ENCODE assay signal across 15 mouse cellular contexts in genomic region chr2:170597586-170597985, GRCm38 (mm10). TPM values are rescaled to one million over a fixed set of nuclear protein-coding genes. Genes with fewer than 3 reads are reported as not detected.
DNase-seq lines count a peak whose midpoint lies in the region; ATAC-seq and TF ChIP-seq lines count a peak whose summit lies in the region.
"Had no signal": no experiment of that assay in that cellular context is flagged by ENCODE, and none has a peak within 500 bp of the region (broad histone marks: within the 10 kb centered on the region; RNA-seq: fewer than 3 reads in every experiment).

No protein-coding gene starts in this region.

- H3K4me1 ChIP-seq in kidney, embryonic 16.5 days (ENCODE audit: insufficient read depth, low read length): no peaks in the 10 kb centered on the region
- H3K4me1 ChIP-seq in E14TG2a.4 (replicated peaks; ENCODE audit: low read depth, low read length): peaks cover 22% of the 10 kb centered on the region
- H3K4me1 ChIP-seq in embryonic facial prominence, embryonic 10.5 days: peaks cover 25% of the 10 kb centered on the region
- H3K4me1 ChIP-seq: forebrain, embryonic 12.5 days; kidney, embryonic 15.5 days; midbrain, embryonic 12.5 days; stomach, embryonic 15.5 days had no signal

- peak; percentile 92 for TF ChIP-seq CTCF in E14TG2a.4 (conservative IDR thresholded peaks at IDR 0.05; ENCODE audit: low read length)

- peaks cover 6% of the 10 kb centered on the region for H3K9me3 ChIP-seq in kidney, embryonic 16.5 days (ENCODE audit: low read length)
- peaks cover 9% of the 10 kb centered on the region for H3K9me3 ChIP-seq in E14TG2a.4 (ENCODE audit: low read length)
- H3K9me3 ChIP-seq in embryonic facial prominence, embryonic 10.5 days: peaks cover 7% of the 10 kb centered on the region; the same call in 1 of the 2 replicates
- H3K9me3 ChIP-seq: forebrain, embryonic 12.5 days; kidney, embryonic 15.5 days; midbrain, embryonic 12.5 days; stomach, embryonic 15.5 days had no signal

- DNase-seq in kidney, adult 18-20 months: peak; percentile 7
- peak; percentile 19 for DNase-seq in 416B (ENCODE audit: low read depth)
- peak; percentile 41 for DNase-seq in embryonic facial prominence, embryonic 10.5 days (ENCODE audit: low spot score)
- DNase-seq in right cerebral cortex, postnatal 36 days (ENCODE audit: low spot score in 2 of 2): no peak
- no peak for DNase-seq in ovary, postnatal 10 days (ENCODE audit: low spot score)
- DNase-seq in left cerebral cortex, postnatal 14 days (ENCODE audit: low spot score in 2 of 2): no peak
- DNase-seq: cerebellum, adult 11-12 months; left cerebral cortex, postnatal 4 days had no signal

- no peak for ATAC-seq in kidney, embryonic 16.5 days (ENCODE audit: low FRiP score, low TSS enrichment)

- no peaks in the 10 kb centered on the region for H3K36me3 ChIP-seq in kidney, embryonic 16.5 days (ENCODE audit: insufficient read depth, low read length)
- no peaks in the 10 kb centered on the region for H3K36me3 ChIP-seq in E14TG2a.4 (ENCODE audit: insufficient read depth, low read length)
- H3K36me3 ChIP-seq in embryonic facial prominence, embryonic 10.5 days (replicated peaks): no peaks in the 10 kb centered on the region
- H3K36me3 ChIP-seq: forebrain, embryonic 12.5 days; kidney, embryonic 15.5 days; midbrain, embryonic 12.5 days; stomach, embryonic 15.5 days had no signal

- H3K27me3 ChIP-seq in kidney, embryonic 16.5 days (ENCODE audit: insufficient read depth, low read length): no peaks in the 10 kb centered on the region
- H3K27me3 ChIP-seq in E14TG2a.4 (ENCODE audit: insufficient read depth, low read length): no peaks in the 10 kb centered on the region
- no peaks in the 10 kb centered on the region for H3K27me3 ChIP-seq in embryonic facial prominence, embryonic 10.5 days (replicated peaks; ENCODE audit: low read depth, poor library complexity, severe bottlenecking)
- H3K27me3 ChIP-seq: forebrain, embryonic 12.5 days; kidney, embryonic 15.5 days; midbrain, embryonic 12.5 days; stomach, embryonic 15.5 days had no signal

- 16% methylated on average over 2 of the region's 2 CpGs for WGBS in kidney, embryonic 16.5 days
- 12% methylated on average over 2 of the region's 2 CpGs for WGBS in embryonic facial prominence, embryonic 10.5 days

- H3K27ac ChIP-seq in kidney, embryonic 16.5 days (ENCODE audit: low read length): no peak overlapping the region
- no peak overlapping the region for H3K27ac ChIP-seq in embryonic facial prominence, embryonic 10.5 days (replicated peaks)
- H3K27ac ChIP-seq: forebrain, embryonic 12.5 days; kidney, embryonic 15.5 days; midbrain, embryonic 12.5 days; stomach, embryonic 15.5 days had no signal

- H3K4me3 ChIP-seq in kidney, embryonic 16.5 days (ENCODE audit: low read length): no peak overlapping the region
- no peak overlapping the region for H3K4me3 ChIP-seq in E14TG2a.4 (replicated peaks; ENCODE audit: low read length)
- no peak overlapping the region for H3K4me3 ChIP-seq in embryonic facial prominence, embryonic 10.5 days
- H3K4me3 ChIP-seq: forebrain, embryonic 12.5 days; kidney, embryonic 15.5 days; midbrain, embryonic 12.5 days; stomach, embryonic 15.5 days had no signal

- intact Hi-C loops in left cerebral cortex, postnatal 14 days (cut with DNase I): loop anchor here (2.0 kb wide), 2 partner anchors 77 to 275 kb away; no protein-coding TSS in a partner anchor

- no peak overlapping the region for H3K9ac ChIP-seq in kidney, embryonic 16.5 days (replicated peaks; ENCODE audit: low read length)
- H3K9ac ChIP-seq: forebrain, embryonic 12.5 days; kidney, embryonic 15.5 days; midbrain, embryonic 12.5 days; stomach, embryonic 15.5 days had no signal

- no peak overlapping the region for H3K4me2 ChIP-seq in kidney, embryonic 16.5 days (replicated peaks; ENCODE audit: low read depth, low read length)
- H3K4me2 ChIP-seq: forebrain, embryonic 12.5 days; heart, embryonic 11.5 days; kidney, embryonic 15.5 days; midbrain, embryonic 12.5 days; stomach, embryonic 15.5 days had no signal

RNA-seq across cellular contexts. Expression of gene 4930470P17Rik, which starts 4.2 kb away (rescaled TPM):
- not detected in 2 replicates for polyA plus RNA-seq in kidney, embryonic 16.5 days (2015; fragmentation: Nextera tagmentation; extraction: Ambion mirVana)
- polyA plus RNA-seq in embryonic facial prominence, embryonic 10.5 days (2016; fragmentation: Nextera tagmentation; extraction: Ambion mirVana): not detected in 2 replicates
- not detected for total RNA-seq in left cerebral cortex, postnatal 14 days (2021)
- total RNA-seq: left cerebral cortex, postnatal 4 days had no signal
- polyA plus RNA-seq: forebrain, embryonic 12.5 days; heart, embryonic 11.5 days; kidney, embryonic 15.5 days; midbrain, embryonic 12.5 days; stomach, embryonic 15.5 days had no signal

Comparison
In these comparisons a context has a peak if more than half of its experiments do, and no peak if none do; other contexts are left out.
1. DNase-seq: peak in kidney, adult 18-20 months (single experiment), 416B (single experiment) and embryonic facial prominence, embryonic 10.5 days (single experiment); none in right cerebral cortex, postnatal 36 days (0 of 2), ovary, postnatal 10 days (single experiment) and left cerebral cortex, postnatal 14 days (0 of 2).